Mouse (Mus musculus) monocyte, adult 2 months (primary cell): ENCODE data around the gene Cdh8.
"Not testable (repeated sequence)": the region's sequence is repeated elsewhere in the genome, so short reads cannot be mapped to it uniquely, and the experiment has no call there.

Experiments
- DNase-seq, 2 experiments: peaks; one replicate each; pipeline ENCODE4 v3.0.0; 2022; ENCODE audit warnings: low spot score in 2 of 2, low read depth in 1 of 2

Cdh8 gene

DNA sequence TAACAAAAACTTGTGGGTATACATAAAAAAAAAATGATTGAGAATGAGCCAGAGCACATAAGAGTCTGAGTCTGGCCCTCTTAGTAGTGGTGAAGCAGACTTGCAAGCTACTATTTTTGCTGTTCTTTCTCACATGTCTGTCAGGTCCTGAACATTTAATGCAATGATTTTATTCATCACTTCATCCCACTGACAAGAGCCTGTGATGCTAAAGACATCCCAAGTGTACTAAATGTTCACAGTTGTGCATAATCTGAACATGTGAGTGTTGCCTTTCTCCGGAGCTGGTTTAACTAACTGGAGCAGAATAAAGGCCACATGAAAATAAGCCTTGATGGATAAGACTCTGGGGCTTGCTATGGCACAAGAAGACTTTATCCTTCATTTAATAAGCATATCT, 131.2 kb downstream of the Cdh8 start:
- DNase-seq, result no peak

DNA sequence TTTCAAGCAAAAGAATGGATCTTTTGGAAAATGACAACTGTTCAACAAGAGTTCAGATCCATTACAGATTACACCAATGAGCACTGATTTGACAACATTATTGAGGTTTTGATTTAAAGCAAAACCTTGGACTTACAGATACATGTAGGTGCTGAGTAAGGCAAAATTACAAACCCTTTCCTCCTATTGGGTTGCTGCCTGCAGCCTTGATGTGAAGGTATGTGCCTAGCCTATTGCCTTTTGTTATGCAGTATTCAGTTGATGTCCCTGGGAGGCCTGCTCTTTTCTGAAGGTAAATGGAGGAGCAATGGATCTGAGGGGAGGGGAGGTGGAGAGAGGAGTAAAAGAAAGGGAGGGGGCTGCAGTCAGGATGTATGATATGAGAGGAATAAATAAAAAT, 135.9 kb downstream of the Cdh8 start:
- DNase-seq, result no peak

DNA sequence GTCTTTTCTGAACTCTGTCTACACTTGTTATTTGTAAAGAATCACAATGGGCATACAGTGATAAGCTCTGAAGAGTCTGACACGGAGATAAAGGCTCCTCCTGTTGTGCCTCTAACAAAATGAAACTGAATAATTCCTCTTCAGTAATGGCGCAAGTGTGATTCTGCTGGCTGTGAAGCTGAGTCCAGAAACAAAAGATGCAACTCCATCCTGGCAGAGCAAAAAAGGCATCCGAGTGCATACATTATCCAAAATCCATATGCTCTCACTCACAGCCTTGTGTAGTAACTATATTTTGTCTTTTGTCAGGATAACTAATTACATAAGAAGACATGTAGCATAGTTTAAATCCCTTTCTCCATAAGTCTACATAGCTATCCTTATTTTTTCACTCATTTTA, 149.1 kb downstream of the Cdh8 start:
- no peak for DNase-seq

DNA sequence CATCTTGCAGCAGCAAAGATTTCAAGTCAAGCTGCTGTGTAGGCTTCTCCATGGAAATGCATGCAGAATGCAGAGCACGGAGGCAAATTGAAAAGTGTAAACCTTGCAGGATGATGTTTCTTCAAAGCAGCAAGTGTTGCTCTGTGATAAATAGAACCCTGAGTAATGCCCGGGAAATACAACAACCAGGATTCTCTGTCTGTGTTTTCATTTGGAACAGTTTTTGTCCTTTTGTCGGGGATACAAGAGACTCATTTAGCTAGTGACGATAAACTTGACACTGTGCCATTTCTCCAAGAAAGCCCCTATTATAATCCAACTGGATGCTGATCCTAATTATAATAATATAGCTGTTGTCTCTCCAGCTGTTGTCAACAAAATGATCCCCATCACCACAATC, 181.9 kb downstream of the Cdh8 start:
- DNase-seq, result no peak

DNA sequence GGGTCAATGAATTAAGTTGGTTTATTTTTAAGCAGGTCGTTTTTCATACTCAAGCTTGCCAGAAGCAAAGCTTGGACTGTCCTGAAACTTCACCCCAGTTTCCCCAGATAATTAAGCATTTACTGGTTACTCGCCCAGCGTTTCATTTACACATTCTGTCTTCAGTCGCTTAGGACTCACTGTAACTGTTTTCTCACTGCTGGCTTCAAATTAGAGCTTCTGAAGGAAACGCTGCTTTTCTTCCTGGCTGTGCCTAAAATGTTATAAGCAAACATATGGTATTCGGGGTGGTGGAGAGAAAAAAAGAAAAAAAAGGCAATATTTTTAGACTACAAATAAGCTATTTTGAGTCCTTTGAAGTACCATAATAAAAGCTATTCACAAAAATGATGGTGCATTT, 192.6 kb downstream of the Cdh8 start:
- no peak for DNase-seq

DNA sequence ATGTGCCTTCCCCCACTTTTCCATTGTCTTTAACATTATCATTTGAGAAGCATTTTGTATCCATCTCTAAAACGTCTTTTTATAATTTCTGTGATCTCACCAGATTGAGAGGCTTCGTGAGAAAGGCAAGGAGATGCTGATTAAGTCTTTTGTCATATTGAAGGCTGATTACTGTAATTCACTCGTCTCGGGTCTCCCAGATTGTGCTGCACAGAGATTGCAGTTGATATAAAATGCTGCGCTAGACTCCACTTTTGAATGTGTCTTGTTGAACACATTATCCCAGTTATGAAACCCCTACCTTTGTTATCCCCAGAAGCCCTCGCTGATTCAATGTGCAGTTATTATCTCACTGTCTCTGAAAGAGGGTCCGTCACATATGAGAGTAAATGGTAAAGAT, 211.1 kb downstream of the Cdh8 start:
- no peak for DNase-seq

DNA sequence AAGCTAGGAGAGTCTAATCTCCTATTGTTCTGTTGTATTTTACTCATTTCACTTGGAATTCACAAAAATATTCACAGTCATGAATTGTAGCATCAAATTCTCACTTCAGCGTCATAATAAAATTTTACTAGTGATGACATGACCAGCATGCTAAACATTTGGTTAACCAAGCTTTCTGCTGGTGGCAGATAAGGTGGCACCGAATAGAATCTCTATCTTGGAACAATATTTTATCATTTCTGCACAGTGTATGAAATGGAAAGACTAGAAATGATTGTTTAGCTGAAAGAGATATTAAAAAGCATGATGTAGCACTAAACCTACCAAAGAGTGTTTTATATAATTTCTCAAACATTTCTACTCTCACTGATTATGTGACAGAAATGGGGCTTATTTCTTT, 225.6 kb downstream of the Cdh8 start:
- DNase-seq, result no peak

DNA sequence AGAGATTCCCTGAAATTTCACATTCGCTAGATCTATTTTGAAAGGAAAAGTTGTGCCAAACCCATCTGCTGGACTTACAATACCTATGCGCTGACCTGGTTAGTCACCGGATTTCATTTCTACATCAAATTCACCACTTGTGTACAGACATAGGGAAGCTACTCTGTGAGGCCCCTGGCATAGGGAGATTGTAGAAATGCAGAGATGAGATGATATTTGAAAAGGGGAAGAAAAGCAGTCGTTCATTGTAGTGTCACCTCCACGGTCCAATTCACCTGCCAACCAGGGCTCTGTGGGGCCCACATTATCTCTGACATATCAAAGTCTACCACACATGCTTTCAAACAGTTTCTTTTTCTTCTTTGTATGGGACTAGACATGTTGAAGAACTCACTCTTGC, 229.4 kb downstream of the Cdh8 start:
- no peak for DNase-seq

DNA sequence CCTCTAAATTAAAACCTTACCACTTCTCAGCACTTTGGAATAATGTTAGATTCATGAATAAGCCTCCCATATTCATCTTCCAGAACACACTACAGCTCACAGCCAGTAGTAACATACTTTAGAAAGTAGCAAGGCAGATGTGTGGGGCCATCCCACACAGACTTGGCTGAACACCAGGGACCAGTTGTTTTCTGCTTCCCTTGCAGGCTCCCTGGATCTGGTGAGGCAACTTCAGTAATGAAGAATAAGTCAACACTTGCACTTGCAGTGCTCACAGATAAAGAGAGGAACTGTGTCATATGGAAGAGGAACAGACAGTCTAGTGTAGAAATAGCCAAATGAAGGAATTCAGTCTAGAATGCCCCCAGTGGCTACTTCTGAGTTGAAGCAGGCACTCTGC, 232.1 kb downstream of the Cdh8 start:
- DNase-seq, result no peak

DNA sequence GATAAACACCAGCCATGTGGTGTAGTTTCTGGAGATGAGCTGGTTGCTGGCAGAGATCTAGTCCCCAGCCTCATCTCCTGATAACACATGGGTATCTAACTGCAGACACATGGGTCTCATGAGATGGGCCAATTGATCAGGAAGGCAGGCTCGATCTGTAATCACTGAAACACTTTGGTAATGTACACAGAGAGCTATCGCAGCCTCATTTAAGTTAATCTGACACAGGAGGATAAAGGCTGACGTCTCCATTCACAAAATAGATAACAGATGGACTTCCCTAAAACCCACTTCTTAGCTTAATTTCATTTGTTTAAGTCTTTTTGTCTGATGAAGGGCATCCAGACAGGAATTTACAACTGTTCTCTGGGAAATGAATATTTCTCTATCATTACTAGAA, 249.3 kb downstream of the Cdh8 start:
- no peak for DNase-seq

DNA sequence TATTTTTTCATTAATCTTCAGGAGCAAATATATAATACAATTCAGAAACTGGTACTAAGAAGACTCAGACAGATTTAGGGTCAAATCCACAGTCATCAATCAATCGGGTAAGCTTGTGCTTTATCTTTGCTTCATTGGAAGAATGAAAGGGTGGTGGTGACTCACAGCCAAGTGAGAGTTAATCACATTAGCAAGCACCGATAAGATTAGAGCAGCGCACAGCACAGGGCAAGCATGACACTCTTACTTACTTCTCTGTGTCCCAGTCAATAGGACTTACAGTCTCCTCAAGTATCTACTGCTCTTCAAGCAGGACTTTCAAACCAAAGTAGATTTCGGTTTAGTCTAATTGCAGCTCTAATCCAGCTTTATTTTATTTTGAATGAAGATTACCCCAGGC, 254.6 kb downstream of the Cdh8 start:
- no peak for DNase-seq

DNA sequence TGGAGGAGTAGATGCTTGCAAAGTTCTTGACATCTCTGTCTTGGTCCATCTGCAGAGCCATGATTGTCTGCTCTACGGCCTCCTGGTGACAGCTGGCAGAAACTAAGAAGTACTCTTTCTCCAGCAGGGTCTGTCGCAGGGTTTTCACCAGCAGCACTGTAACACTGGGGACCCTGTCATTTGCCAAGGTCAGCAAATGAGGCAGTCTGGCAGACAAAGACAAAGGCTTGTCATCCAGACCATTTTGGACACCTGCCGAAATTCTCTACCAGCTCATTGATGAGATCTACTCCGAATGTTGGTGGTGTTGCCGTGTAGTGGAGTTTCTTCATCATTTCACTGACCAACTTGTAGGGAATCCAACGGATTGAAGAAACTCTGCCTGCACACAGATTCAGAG, 270.8 kb downstream of the Cdh8 start:
- no peak for DNase-seq

DNA sequence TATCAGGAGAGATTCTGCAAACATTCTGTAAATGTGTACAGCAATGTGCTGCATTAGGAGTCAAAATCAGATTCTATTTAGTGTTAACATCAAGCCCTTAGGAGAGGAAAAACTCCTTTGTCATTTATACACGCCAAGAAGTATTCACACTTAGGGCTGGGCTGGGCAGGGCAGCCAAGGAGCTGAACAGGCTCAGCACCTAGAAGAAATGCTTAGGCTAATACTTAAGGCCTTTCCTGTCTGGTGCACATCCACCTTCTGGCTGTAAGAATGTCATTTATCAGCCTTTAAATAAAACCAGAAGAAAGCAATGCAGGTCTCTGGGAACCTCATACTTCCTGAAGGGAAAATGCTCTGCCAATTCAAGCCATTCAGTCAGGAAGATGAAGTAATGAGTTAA, 271.5 kb downstream of the Cdh8 start:
- DNase-seq, result not testable (repeated sequence)

DNA sequence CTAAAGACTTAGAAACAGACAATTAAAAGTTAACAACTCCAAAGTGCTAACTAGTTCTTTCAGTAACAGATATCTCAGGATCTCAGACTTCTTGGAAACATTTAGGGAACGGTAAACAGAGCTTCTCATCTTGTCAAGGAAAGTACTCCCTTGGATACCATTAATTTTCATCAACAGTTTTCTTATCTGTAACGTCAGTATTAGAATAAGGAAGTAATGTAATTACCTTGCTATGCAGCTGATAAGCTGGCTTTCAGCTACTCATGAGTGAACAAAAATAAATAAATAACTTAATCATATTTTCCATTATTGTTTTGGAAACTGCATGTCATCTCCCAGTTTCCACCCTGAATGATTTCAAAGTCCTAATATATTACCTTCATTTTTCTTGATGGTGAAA, 317.8 kb downstream of the Cdh8 start:
- no peak for DNase-seq

DNA sequence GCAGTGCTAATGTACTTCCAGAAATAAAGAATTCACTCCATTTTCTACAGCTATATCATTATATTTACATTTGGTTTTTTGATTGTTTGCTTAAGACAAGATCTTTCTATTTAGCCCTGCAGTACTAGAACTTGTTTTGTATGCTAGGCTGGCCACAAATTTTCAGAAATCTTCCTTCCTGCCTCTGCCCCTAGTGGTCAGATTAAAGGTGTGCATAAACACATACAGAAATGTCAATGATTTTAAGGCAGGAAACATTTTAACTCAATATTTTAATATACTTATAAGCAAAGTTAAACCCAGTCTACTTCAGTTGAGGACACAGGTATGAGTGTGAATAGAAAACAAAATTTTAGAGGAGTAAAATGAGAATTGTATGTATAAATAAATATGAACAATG, 364.9 kb downstream of the Cdh8 start:
- DNase-seq, result no peak

DNA sequence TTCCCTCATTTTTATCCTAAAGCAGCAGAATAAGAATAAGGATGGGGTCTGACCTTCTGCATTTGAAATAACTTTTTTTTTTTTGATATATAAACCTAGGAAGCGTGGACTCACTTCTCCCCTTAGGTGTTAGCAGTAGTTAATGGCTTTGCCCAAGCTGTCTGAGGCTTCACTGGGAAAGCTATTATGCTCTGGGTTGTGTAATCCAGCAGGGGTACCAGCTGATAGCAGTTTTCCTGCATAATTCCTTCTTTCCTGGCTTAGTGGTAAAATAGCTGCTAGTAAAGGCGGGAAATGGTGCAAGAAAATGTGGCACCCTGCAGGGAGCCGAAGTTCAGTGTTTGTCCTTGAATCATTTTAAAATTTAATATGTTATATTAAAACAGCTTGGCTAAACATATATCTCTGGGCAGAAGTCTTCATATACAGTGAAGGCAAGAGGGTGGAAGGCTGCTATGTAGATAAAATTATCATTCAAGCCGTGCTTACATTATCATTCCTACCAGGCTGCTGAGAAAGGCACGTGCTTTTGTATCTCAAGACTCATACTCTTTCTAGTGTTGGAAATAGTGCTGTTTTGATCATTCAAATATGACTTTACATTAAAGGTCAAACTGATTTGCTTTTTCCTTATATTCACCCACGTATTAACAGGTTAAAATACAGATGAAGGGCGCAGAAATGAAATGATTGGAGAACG, 367.5 kb downstream of the Cdh8 start:
- DNase-seq, result no peak

DNA sequence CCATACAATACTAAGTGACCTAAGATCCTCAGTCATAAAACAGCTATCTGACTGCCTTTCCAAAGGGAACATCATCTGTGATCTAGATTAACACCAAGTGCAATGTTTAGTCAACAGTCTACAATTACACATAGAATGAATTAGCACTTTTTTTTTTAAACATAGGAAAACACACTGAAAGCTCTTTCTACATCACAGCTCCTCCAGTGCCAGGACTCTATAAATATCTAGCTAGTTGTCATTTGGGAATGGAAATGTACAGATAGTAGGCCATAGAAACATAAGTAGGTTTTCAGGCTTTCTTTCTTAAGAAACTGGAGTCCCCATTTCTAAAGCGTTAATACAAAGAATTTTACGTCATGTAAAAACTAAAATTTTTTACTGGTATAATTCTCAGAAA, 375.8 kb downstream of the Cdh8 start:
- no peak for DNase-seq

DNA sequence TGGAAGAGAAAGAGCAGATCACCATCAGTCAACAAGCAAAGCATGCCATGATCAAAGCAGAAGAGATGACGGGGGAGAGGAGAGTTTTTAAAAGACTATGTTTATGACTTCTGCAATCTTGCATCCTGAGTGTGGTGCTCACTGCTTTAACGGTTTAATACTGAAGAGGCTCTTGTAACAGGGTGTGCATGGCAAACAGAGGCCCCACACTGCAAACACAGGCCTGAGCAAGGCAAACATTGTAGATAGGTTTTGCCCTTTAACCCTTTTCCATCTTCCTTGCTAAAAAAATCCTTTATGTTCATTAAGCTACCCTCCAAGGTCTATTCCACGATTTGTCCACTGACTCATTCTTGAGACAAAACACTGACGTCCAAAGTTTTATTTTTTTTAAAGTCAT, 385.2 kb downstream of the Cdh8 start:
- no peak for DNase-seq
